Mouse (Mus musculus): Measurements from ENCODE around the gene Duox1.

Duox1 gene

DNA sequence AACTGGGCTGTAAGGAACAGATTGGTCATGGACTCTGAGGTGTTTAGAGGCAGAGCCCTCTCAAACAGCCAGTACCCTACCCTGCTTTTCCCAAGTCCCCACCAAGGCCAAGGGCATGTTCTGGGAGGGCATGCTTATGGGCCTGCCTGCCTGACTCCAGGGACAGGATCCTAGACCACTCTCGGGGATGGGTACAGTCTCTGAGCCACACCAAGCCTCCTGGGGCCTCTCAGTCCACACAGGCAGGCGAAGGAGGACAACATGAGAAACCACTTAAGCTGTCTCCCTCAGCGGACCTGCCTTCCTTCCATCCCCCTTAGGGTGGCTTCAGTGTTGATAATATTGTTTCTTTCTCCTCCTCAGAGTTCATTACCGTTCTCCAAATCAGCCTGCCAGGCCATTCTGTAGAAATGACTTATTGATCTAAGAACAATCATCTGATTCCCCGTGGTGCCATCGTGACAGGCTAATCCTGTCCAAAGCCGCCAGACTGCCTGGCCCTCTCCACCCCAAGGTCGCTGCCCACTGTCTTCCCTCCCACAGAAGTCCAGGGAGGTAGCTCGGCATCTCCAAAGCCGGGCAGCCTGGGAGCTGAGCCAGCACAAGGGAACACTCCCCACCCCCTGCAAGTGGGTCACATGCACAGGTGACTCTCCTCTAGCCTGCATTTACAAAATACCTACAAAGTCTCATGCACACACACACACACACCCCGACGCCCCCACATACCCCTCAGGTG is 38.9 kb downstream of the Duox1 start:
- DNase-seq (ENCODE audit: low spot score) = no peak

DNA sequence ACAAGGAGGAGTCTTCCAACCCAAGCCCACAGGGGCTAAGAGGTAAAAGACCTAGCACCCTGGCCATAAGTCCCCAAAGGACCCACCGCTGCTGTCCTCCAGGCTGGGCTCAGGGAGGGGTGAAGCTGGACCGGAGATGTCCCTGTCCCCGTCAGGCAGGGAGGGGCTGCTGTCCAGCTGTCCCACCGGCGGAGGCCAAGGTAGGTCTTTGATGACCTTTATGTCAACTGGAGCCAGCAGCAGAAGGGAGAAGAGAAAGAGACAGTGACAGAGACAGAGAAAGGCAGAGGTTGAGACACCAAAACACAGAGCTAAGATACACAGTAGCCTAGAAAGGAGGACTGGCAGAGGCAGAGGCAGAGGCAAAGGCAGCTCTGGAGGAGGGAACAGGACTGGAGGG is 39.9 kb downstream of the Duox1 start:
- no peak for DNase-seq (ENCODE audit: low spot score)

DNA sequence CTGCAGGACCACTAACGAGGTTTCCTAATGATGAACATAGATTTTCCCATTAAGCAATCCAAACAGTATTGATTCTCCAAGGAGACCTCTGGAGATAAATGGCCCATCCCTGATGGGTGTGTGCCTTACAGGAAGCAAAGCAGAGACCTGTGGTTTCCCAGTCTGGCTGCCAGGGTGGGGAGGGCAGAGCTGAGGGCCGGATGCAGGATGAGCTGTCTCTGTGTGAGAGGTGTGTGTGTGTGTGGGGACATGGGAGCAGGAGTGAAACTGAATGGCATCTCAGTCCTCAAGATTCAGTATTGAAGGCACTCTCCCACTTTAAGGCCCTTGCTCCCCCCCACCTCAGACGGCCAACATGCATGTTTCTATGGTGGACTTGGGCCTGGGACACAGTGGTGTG is 40.7 kb downstream of the Duox1 start:
- DNase-seq (ENCODE audit: low spot score) = no peak

DNA sequence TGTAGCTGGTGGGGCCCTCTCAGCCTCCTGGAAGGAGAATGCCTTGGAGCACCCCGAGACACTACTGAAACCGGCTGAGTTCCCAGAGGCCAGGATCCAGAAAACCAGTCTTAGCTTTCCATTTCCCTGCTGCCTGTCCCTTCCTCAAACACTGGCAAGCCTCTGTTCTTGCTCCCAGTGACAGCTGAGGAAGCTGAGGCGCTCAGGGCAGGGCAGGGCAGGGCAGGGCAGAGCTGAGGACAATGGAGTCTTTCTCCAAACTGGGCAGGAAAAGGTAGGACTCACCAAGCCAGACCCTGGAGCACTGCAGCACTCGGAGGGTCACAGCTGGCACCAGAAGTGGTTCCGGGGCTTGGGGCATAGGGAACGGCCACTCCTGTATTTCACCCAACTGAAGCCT is 44.8 kb downstream of the Duox1 start:
- DNase-seq (ENCODE audit: low spot score) = no peak

DNA sequence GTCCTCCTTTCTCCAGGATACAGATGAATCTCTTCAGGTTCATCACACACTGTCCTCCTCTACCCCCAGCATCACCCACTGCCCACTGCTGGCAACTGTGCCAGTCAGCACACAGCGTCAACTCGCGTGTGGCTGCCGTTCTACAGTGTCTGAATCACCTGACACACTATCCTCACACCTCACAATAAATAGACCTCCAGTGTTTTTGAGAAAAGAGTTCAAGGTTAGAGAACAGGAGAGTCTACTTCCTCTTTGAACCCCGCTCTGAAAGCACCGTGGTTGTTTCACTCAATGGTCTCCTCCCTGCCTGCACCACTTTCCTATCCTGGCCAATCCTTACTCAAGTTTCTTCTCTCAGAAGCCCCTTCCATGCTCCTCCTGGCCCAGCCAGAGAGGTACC is 45.7 kb downstream of the Duox1 start:
- no peak for DNase-seq (ENCODE audit: low spot score)

DNA sequence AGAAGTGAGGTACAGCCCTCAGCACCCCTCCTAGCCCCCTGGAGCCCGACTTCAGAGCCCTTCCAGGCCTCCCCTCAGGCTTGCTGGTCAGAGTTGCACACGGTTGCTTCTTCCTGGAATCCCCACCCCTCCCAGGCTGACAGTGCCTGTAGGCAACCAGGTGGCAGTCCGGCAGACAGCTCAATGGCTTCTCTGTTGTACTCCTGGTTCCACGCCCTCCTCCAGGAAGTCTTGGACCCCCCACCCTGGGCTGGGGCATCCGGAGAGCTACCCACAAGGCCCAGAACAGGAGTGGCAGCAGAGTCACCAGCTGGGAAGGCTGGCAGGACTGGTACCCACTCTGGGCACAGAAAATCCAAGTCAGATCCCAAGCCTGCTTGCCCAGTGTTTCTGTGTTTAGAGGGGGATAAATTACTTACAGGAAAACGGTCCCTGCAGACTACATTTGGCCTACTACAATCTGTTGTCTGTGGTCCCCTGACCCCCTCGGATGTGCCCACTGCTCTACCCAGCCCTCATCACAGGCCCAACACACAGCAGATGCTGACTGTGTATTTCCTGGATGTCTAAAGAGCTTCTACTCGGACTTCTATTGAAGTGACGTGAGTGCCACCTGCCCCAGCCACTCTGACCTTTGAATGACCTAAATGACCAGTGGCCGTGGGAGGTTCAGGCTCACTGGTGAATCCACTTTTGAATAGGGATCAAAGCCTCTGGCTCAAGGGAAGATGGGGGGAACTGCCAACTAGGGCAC is 46.6 kb downstream of the Duox1 start:
- DNase-seq (ENCODE audit: low spot score) = no peak

DNA sequence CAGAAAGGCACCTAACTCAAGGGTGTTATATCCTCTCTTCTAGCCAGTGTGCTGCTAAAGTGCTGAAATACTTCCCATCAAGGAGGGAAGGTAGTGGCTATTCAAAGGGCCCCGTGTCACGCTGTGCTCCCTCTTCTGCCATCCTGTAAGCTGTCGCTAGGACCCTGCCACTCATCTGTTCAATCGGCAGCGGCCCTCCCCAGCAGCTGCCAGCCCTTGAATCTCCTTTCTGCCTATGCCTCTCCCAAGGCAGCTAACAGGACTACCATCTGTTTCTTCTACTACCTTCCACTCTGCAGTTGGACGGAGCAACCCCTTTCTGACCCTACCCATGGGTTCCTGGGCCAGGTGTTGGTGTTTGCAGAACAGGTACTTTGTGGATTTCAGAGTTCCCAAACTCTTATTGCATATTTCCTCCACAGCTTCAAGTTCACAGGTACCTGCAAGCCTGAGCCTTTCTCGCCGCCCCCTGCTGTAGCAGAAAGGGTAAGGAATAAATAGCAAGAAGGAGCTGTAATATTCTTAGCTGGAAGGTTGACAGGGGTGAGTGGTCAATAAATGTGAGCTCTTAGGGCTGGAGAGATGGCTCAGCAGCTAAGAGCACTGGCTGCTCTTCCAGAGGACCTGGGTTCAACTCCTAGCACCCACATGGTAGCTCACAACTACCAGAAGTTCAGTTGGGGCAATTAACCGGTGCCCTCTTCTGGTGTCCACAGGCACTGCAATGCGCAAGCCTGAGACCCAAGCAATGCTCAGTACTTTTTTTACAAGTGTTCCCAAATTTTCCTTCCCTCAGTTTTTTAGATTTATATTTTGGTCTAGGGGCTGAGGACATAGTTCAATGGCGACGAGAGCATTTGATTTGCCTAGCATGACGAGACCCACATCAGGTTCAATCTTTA is 47.4 kb downstream of the Duox1 start:
- DNase-seq (ENCODE audit: low spot score) = no peak

DNA sequence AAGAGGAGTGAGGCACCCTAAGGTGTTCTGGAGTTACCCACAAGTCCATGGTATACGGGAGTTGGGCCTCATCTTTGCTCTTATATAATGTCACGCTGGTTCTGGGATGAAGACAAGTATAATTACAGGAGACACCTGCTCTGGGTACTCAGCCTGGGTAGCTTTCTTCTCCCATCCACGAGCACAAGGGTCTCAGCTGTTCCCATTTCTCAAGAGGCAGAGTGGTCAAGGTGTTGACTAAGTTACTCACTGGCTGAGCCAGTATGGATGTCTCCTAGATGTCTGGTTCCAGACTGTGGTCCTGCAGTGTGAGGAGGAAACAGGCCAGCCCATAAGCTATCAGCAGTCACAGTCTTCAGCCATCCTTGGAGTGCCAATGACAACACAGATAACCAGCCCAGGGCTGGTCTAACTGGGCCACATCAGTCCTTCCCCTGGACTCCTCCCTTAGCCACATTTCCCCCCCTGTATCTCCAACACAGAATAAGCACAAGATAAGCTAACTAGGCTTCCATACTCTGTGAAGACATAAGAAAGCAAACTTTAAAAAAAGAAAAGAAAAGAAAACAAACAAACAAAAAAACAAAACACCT is 49.0 kb downstream of the Duox1 start:
- no peak for DNase-seq (ENCODE audit: low spot score)

DNA sequence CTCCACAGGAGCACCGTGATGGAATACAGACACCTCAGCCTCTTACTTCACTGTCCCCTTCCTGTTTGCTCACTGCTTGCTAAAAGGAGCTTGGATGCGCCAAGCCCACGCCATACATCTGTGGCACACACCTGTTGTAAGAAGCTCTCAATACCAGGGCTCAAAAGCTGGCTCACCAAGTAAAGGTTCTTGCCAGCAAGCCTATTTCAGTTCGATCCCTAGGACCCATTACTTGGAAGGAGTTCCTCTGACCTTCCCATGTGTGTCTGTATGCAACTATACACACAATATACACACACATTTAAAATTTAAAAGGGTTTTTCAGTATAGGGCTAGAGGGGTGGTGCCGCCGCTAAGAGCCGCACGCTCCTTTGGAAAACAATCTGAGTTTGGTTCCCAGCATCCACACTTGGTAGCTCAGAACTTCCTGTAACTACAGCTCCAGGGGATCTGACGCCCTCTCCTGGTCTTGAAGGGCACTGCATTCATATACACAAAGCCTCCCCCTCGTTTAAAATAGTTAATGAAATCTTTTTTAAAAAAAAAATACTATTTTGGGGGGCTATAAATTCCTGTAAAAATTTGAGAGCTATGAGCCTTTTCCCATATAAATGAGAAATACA is 49.9 kb downstream of the Duox1 start:
- no peak for DNase-seq (ENCODE audit: low spot score)

DNA sequence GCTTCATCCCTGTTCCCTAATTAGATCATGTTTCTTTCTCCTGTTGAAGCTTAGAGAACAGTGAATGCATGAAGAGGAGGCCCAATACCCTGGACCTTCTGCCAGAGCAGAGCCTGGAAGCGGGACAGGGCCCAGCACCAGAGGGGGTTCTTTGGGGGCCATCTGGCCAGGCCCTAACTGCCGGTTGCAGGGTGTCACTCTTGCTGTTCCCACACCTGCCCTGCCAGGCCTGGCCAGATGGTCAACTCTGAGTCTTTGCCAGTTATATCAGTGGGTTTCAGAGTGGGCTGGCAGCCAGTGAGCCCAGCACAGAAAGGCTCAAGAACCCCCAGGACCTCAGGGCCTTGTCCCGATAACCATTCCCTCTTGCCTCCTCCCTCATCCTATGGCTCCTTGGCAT is 50.6 kb downstream of the Duox1 start:
- no peak for DNase-seq (ENCODE audit: low spot score)

DNA sequence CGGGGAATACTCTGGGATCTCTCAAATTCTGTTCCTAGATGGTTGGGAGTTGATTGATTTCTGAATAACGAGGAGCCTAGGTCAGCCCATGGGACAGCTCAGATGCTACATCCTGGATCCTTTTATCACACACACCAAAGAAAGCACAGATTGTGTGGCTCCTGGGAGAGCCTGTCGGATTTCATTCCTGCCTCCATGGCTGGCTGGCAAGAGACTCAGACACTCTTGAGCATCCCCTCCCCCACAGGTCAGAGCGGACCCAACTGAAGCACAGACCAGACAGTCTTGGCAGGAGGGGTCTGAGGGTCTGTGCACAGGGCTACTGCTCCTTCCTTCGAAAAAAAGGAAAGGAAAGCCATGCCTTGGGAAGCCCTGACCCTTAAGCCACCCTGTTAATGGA is 51.2 kb downstream of the Duox1 start:
- DNase-seq (ENCODE audit: low spot score) = no peak

DNA sequence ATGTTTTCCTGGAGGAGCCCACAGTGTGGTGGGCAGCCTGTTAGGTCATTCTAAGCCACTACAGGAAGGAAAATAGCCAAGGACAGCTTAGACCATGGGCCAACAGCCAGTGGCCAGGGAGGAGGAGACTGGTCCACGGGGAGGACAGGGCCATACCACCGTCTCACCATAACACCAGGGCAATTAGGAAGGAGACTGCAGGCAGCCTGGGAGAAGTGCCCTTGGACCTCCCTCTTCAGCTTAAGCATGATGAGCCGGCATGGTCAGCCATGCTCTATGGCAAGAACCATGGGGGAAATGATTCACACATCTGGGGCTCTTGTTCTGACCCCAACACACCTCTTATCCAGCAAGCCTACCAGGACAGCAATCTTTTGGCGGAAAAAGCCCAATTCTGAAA is 51.7 kb downstream of the Duox1 start:
- no peak for DNase-seq (ENCODE audit: low spot score)

DNA sequence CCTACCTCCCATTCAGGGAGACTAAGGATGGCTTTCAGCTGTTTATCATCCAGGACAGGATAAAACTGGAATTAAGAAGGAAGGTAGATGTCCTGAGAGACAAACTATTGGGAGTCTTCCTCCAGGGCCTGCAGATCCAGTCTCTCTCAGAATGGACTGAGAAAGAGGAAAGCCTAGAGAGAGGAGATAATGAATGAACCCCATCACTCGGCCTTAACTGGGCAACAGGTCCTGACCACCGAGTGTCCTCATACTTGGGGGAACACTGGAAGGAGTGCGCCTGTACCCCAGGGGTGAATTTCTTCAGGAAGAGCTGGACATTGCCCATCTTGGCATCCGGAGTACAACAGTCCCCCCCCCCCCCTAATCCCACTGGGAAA is 52.2 kb downstream of the Duox1 start:
- no peak for DNase-seq (ENCODE audit: low spot score)

DNA sequence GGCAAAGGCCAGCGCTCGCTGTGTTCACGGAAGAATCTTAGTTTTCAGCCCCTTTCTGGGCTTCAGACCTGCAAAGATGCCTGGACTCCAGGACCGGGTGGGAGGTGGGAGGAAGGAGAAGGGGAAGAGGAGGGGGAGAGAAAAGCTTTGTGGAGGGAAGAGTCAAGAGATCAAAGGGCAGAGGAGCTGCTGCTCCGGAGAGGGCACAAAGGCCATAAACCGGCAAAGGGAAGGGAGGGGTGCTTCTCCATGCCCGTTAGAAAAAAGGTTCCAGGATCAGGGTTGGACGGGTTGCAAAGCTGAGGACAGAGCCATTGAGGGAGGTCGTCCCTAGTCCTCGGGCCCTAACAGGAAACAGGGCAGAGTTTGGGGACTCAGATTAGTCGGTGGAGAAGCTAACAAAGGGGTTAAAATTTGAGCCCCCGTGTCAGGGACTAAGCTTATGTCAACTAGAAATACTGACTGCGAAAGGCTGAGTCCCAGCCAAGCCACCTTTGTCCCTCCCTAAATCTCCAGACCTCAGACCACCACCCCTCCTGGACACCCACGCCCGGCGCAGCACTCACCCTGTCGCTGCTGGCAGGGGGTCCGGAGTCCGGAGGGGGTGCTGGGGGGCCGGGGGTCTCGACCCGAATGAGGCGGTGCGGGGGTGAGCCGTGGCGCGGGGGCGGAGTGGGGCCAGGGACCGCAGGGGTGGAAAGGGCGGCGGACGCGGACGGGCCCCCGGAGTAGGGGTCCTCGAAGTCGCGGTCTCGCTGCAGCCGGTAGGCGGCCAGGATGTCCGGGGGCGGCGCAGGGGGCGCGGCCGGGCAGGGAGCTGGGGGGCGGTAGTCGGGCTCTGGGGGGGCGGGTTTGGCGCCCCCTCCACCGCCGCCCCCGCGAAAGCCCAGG is 52.9 kb downstream of the Duox1 start:
- peak; percentile 76 for DNase-seq (ENCODE audit: low spot score)

DNA sequence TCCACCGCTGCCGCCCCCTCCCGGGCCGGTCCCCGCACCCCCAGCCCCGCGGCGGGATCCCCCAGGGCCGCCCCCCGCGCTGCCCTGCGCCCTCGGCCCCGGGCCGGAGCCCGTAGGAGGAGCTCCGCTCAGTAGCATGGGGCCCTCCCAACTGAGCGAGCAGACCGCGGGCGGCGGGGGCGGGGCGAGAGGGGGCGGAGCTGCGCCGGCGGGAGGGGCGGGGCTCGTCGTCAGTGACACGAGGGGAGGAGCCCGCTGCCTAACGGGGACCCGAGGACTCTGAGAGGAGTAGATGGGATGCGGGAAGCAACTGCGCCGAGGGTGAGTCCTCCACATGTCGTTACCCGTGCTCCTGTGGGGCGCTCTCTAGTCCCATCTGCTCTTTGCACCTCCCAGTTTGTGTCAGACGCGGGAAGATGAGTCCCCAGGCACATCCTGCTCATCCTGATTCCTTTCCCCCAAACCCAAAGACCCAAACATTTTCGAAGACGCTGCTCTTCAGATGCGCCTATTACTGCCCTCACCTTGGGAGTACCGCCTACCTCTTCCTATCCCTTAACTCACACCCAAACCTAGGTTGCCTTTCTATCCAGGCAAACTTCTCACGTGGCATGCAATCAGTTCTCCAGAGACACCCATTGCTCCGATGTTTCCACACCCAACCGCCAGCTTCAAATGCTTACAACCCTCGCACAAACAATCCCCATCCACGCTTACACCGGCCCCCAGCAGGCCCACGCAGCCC is 53.7 kb downstream of the Duox1 start, which contains the start of gene Shf:
Gene Shf, minus strand, starts transcription at position 168 of the 745 bp plus-strand sequence.
- peak; percentile 95 for DNase-seq (ENCODE audit: low spot score)

DNA sequence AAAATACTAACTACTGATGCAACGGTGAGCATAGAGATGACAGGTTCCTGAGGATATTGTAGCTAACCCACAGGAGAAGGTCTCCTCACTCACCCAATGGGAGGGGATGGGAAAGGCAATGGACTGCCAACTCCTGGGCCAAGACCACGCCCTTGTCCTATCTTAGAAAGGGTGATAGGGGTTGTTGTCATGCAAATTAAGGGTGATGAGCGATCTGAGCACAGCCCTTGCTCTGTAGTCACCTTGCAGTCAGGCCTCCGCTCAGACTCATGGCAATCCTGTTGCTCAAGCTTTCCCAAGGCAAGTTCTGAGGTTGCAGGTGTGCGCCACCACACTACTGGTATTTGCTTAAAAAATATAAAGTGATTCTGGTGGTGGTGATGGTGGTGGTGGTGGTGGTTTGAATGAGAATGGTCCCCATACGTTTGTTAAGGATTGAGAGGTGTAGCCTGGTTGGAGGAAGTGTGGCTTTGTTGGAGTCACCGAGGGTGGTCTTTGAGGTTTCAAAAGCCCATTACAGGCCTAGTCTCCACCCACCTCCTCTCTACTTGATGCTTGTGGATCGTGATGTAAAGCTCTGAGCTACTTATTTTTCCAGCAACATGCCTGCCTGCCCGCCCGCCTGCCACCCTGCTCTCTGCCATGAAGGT is 54.8 kb downstream of the Duox1 start:
- DNase-seq (ENCODE audit: low spot score) = no peak

DNA sequence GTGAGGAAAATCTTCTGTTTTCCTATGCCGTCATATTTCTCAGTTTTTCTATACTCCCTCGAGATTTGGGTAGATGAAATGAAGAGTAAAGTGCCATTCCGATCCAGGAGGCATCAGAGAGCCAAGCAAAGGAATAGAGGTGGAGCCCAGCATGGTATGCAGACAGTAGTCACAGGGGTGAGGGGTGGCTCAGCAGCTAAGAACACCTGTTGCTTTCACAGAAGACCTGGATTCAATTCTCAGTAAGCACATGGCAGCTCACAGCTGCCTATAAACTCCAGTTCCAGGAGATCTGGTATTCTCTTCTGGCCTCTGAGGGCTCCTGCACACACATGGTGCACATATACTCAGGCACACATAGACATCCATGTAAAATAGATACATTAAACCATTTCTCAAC is 56.6 kb downstream of the Duox1 start:
- no peak for DNase-seq (ENCODE audit: low spot score)

DNA sequence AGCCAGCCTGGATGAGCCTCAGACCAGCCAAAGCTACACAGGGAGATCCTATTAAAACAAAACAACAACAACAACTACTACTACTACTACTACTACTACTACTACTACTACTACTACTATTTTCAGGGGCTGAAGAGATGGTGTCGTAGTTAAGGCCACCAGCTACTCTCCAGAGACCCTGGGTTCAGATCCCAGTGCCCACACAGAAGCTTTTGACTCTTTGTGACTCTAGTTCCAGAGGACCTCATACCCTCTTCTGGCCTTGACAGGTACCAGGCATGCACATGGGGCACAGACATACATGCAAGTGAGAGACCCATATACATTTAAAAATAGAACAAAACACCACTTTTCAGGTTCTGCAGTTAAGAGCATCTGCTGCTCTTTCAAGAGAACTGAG is 57.1 kb downstream of the Duox1 start:
- DNase-seq (ENCODE audit: low spot score) = no peak

DNA sequence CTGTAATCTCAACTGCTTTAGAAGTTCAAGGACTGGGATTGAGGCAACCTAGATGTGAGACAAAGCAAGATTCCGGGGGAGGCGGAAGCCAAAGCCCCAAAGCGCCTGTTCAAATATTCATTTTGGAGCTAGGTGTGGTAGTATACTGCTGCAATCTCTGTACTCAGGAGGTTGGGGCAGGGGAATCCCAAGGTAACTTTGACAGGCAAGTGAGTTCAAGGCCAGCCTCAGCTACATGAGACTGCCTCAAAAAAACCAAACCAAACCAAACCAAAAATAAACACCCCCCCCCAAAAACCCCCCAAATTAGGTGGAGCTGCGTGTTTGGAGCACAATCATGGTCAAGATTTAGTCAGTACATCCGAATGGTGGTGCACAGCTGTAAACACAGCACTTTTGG is 58.5 kb downstream of the Duox1 start:
- no peak for DNase-seq (ENCODE audit: low spot score)

Measured in yolk sac, embryonic 10.5 days (tissue).